Mouse (Mus musculus) neural tube, embryonic 14.5 days (tissue): Measurements from ENCODE around the gene Ctse. TPM values are rescaled to one million over a fixed set of nuclear protein-coding genes. Genes with fewer than 3 reads are reported as not detected.

Source experiments
- ATAC-seq: fragments of 200-750 bp; cut with Nextera tagmentation; 2 replicates; pipeline ENCODE4 v1.8.0; 2017; ENCODE audit warnings: low read depth, mild to moderate bottlenecking, moderate TSS enrichment, moderate library complexity
- H3K27ac ChIP-seq: fragments of 300-500 bp; sonication (generic); 2 replicates; pipeline ENCODE4 v1.5.1; 2014; ENCODE audit warnings: low read depth, mild to moderate bottlenecking, control low read depth, low read length, moderate library complexity, mixed read lengths
- H3K27me3 ChIP-seq: fragments of 300-500 bp; sonication (generic); 2 replicates; pipeline ENCODE4 v1.6.1; 2014; ENCODE audit warnings: low read length; ENCODE audit not compliant: control insufficient read depth, insufficient read depth
- H3K36me3 ChIP-seq: fragments of 300-500 bp; sonication (generic); 2 replicates; pipeline ENCODE4 v1.6.1; 2014; ENCODE audit warnings: low read length, mixed read lengths; ENCODE audit not compliant: control insufficient read depth, insufficient read depth
- H3K4me1 ChIP-seq: fragments of 300-500 bp; sonication (generic); 2 replicates; pipeline ENCODE4 v1.6.1; 2014; ENCODE audit warnings: low read length; ENCODE audit not compliant: control insufficient read depth, insufficient read depth
- H3K4me2 ChIP-seq: fragments of 300-500 bp; sonication (generic); 2 replicates; pipeline ENCODE4 v1.6.1; 2014; ENCODE audit warnings: mild to moderate bottlenecking, low read depth, low read length, control low read depth
- H3K4me3 ChIP-seq: fragments of 300-500 bp; sonication (generic); 2 replicates; pipeline ENCODE4 v1.5.1; 2014; ENCODE audit warnings: low read depth, low read length, control low read depth, mixed read lengths
- H3K9ac ChIP-seq: fragments of 300-500 bp; sonication (generic); replicated peaks from 2 replicates; pipeline ENCODE4 v1.6.1; 2014; ENCODE audit warnings: low read depth, mild to moderate bottlenecking, control low read depth, low read length, mixed read lengths
- H3K9me3 ChIP-seq: fragments of 300-500 bp; sonication (generic); 2 replicates; pipeline ENCODE4 v1.6.1; 2016; ENCODE audit warnings: low read length; ENCODE audit not compliant: control insufficient read depth
- WGBS: fragments of 180-500 bp; shearing (Covaris S2); extraction: QIAGEN DNeasy Blood & Tissue Kit; methylation state at CpG from one replicate; pipeline ENCODE4 v1.1.7; 2014; 5-methylcytosine and 5-hydroxymethylcytosine counted together
- polyA plus RNA-seq: library from polyadenylated mRNA; unstranded; fragments of >200 nt; fragmentation: Nextera tagmentation; extraction: Ambion mirVana; gene quantifications from 2 replicates; pipeline ENCODE4 v1.2.1, GENCODE M21; 2014

The Ctse gene
- polyA plus RNA-seq, 1 experiment from 2014 or later, result not detected

GRCm38 (mm10) chr1:131689016-131689415 is 50.9 kb downstream of the Ctse start:
- Histone ChIP-seq H3K4me1 (no peaks in the 10 kb centered on the region), H3K27ac (no peak overlapping the region), H3K36me3 (no peaks in the 10 kb centered on the region), H3K27me3 (no peaks in the 10 kb centered on the region), H3K9ac (no peak overlapping the region), H3K4me3 (no peak overlapping the region), H3K9me3 (no peaks in the 10 kb centered on the region), H3K4me2 (no peak overlapping the region)
- ATAC-seq, result no peak
- WGBS, result 83% methylated on average over 3 of the region's 3 CpGs

DNA sequence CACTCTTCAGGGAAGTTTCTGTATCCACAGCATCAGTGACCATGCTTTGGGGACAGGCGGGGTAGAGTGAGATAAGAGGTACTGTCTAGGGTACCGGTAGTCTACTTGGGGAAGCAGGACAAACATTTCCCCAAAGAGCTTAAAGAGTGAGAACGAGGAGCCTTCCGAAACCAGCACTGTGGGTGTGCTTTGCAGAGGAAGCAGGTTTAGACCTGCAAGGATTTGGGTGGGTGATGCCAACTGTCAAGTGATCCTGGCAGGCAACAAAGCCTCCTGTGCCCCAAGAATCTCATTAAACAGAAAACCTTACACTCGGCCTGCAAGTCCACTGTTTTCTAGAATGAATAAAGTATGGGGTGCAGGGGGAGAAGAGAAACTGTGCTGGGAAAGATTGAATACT is 51.8 kb downstream of the Ctse start:
- Histone ChIP-seq H3K4me2 (no peak overlapping the region), H3K9ac (no peak overlapping the region), H3K27ac (no peak overlapping the region), H3K4me3 (no peak overlapping the region), H3K27me3 (no peaks in the 10 kb centered on the region), H3K36me3 (no peaks in the 10 kb centered on the region), H3K4me1 (no peaks in the 10 kb centered on the region), H3K9me3 (no peaks in the 10 kb centered on the region)
- no peak for ATAC-seq
- 89% methylated on average over 5 of the region's 5 CpGs for WGBS

DNA sequence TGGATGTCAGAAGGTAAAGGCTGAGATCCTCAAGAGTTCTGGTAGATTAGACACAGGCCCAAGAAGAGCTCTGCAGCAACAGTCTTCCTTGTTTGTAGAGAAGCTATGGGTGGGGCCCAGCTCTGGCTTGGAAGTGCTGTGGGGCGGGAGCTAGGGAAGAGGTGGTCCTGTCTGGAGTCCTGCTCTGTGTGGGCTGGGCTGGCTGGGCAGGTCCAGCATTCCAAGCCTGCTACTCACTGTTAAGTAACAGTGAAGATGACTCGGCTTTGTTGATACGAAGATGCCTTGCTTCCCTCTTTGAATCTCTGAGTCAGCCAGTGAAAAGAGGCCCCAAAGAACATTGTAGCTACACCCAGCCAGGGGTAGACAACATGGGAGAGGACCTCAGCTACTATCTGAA is 52.3 kb downstream of the Ctse start:
- H3K9ac ChIP-seq, result no peak overlapping the region
- H3K27me3 ChIP-seq, result no peaks in the 10 kb centered on the region
- 65% methylated on average over 3 of the region's 3 CpGs for WGBS
- H3K36me3 ChIP-seq, result no peaks in the 10 kb centered on the region
- H3K9me3 ChIP-seq, result no peaks in the 10 kb centered on the region
- H3K4me2 ChIP-seq, result no peak overlapping the region
- no peaks in the 10 kb centered on the region for H3K4me1 ChIP-seq
- ATAC-seq, result no peak
- no peak overlapping the region for H3K4me3 ChIP-seq
- no peak overlapping the region for H3K27ac ChIP-seq

- ATAC-seq, result no peak
- Histone ChIP-seq H3K27me3 (no peaks in the 10 kb centered on the region), H3K4me1 (no peaks in the 10 kb centered on the region), H3K9ac (no peak overlapping the region), H3K36me3 (no peaks in the 10 kb centered on the region), H3K9me3 (no peaks in the 10 kb centered on the region), H3K4me3 (no peak overlapping the region), H3K27ac (no peak overlapping the region), H3K4me2 (no peak overlapping the region)
These were observed 53.2 kb downstream of the Ctse start for GRCm38 (mm10) chr1:131691356-131691755.

DNA sequence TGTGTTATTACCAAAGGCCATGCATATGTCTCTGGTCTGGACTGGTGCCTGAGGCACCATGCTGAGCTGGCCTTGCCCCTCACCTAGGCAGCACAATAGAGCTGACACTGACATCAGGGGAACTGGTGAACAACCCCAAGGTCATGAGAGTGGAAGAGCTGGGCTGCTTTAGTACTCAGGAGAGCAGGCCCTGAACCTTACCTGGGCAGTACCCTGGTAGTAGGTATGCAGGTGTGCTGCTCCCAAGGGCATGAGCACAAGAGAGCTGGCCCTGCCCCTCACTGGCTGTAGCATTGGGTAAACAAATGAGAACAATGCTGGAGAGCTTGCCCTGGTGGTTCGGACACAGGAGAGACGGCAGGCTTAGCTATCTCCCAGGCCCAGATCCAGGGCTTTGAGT is 57.2 kb downstream of the Ctse start:
- no peak for ATAC-seq

DNA sequence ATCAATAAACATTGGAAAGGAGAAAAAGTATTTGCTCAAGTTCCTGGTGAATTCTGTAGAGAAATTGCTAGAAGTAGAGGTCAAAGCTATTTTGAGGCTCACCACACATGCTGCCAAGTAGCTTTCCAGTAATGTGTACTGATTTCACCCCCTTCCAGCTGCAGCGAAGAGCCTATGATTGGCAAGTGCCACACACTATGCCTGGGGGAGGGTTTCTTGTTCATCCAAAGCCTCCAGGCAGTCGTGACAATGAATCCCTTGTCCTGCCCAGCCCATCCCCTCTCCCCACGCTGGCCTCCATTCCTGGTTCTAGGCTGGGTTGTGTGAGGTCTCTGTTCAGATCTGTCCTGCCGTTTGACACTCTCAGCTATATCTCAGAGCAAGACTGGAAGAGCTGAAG is 58.2 kb downstream of the Ctse start:
- H3K27me3 ChIP-seq, result no peaks in the 10 kb centered on the region
- no peak for ATAC-seq
- no peak overlapping the region for H3K9ac ChIP-seq
- H3K9me3 ChIP-seq, result no peaks in the 10 kb centered on the region
- no peaks in the 10 kb centered on the region for H3K4me1 ChIP-seq
- H3K27ac ChIP-seq, result no peak overlapping the region
- no peak overlapping the region for H3K4me2 ChIP-seq
- WGBS, result 66% methylated on average over 4 of the region's 4 CpGs
- no peak overlapping the region for H3K4me3 ChIP-seq
- H3K36me3 ChIP-seq, result no peaks in the 10 kb centered on the region

More for the DNA sequence above, 57.2 kb downstream of the Ctse start:
- H3K4me1 ChIP-seq, result no peaks in the 10 kb centered on the region
- H3K4me2 ChIP-seq, result no peak overlapping the region
- no peak overlapping the region for H3K9ac ChIP-seq
- H3K27ac ChIP-seq, result no peak overlapping the region
- no peaks in the 10 kb centered on the region for H3K36me3 ChIP-seq
- H3K9me3 ChIP-seq, result no peaks in the 10 kb centered on the region
- H3K4me3 ChIP-seq, result no peak overlapping the region
- H3K27me3 ChIP-seq, result no peaks in the 10 kb centered on the region
- WGBS, result 91% methylated on average over 2 of the region's 2 CpGs

- Histone ChIP-seq H3K4me3 (no peak overlapping the region), H3K4me2 (no peak overlapping the region), H3K9me3 (no peaks in the 10 kb centered on the region), H3K27ac (no peak overlapping the region), H3K27me3 (no peaks in the 10 kb centered on the region), H3K36me3 (no peaks in the 10 kb centered on the region), H3K4me1 (no peaks in the 10 kb centered on the region), H3K9ac (no peak overlapping the region)
- 96% methylated on average over 3 of the region's 3 CpGs for WGBS
- ATAC-seq, result no peak
These were observed 60.7 kb downstream of the Ctse start for GRCm38 (mm10) chr1:131698770-131699169.

- no peak for ATAC-seq
- Histone ChIP-seq H3K4me3 (no peak overlapping the region), H3K27me3 (no peaks in the 10 kb centered on the region), H3K9ac (no peak overlapping the region), H3K4me2 (no peak overlapping the region), H3K36me3 (no peaks in the 10 kb centered on the region), H3K27ac (no peak overlapping the region), H3K4me1 (no peaks in the 10 kb centered on the region), H3K9me3 (no peaks in the 10 kb centered on the region)
- WGBS, result 97% methylated on average over 4 of the region's 4 CpGs
These were observed 61.5 kb downstream of the Ctse start for GRCm38 (mm10) chr1:131699642-131700041.

GRCm38 (mm10) chr1:131700447-131700846 is 62.3 kb downstream of the Ctse start:
- H3K27ac ChIP-seq, result no peak overlapping the region
- H3K4me3 ChIP-seq, result no peak overlapping the region
- no peaks in the 10 kb centered on the region for H3K9me3 ChIP-seq
- no peaks in the 10 kb centered on the region for H3K4me1 ChIP-seq
- H3K27me3 ChIP-seq, result no peaks in the 10 kb centered on the region
- no peak overlapping the region for H3K4me2 ChIP-seq
- WGBS, result 84% methylated on average over 5 of the region's 5 CpGs
- no peak for ATAC-seq
- no peak overlapping the region for H3K9ac ChIP-seq
- no peaks in the 10 kb centered on the region for H3K36me3 ChIP-seq

GRCm38 (mm10) chr1:131701391-131701790 is 63.3 kb downstream of the Ctse start:
- H3K9me3 ChIP-seq, result no peaks in the 10 kb centered on the region
- no peaks in the 10 kb centered on the region for H3K4me1 ChIP-seq
- ATAC-seq, result no peak
- H3K27me3 ChIP-seq, result no peaks in the 10 kb centered on the region
- no peak overlapping the region for H3K4me3 ChIP-seq
- H3K4me2 ChIP-seq, result no peak overlapping the region
- no peaks in the 10 kb centered on the region for H3K36me3 ChIP-seq
- H3K9ac ChIP-seq, result no peak overlapping the region
- 82% methylated on average over 5 of the region's 5 CpGs for WGBS
- no peak overlapping the region for H3K27ac ChIP-seq
